Mouse (Mus musculus): ENCODE measurements around the gene Klk1b22. TPM values are rescaled to one million over a fixed set of nuclear protein-coding genes. Genes with fewer than 3 reads are reported as not detected.
"Not testable (repeated sequence)": the region's sequence is repeated elsewhere in the genome, so short reads cannot be mapped to it uniquely, and the experiment has no call there.

Klk1b22 gene
- not detected in 2 replicates for polyA plus RNA-seq (2015; fragmentation: Nextera tagmentation; extraction: Ambion mirVana)

- H3K36me3 ChIP-seq (ENCODE audit: control insufficient read depth, insufficient read depth, low read length) = no peaks in the 10 kb centered on the region
- no peaks in the 10 kb centered on the region for H3K27me3 ChIP-seq (ENCODE audit: control insufficient read depth, insufficient read depth, low read length)
- 54% methylated on average over 4 of the region's 4 CpGs for WGBS
- no peak within 1 kb of the TSS for H3K9ac ChIP-seq (ENCODE audit: low read length)
- DNase-seq (ENCODE audit: low spot score) (no peak), ATAC-seq (ENCODE audit: low FRiP score, low TSS enrichment) (no peak)
- H3K4me3 ChIP-seq (ENCODE audit: low read depth, low read length) = no peak within 1 kb of the TSS
- no peaks in the 10 kb centered on the region for H3K9me3 ChIP-seq (ENCODE audit: control insufficient read depth, low read length)
- TF ChIP-seq EP300 (optimal IDR thresholded peaks at IDR 0.05) (no peak), CTCF (IDR thresholded peaks at IDR 0.05; ENCODE audit: low read depth) (no peak)
- no peak within 1 kb of the TSS for H3K4me2 ChIP-seq (replicated peaks; ENCODE audit: low read depth)
- no peak within 1 kb of the TSS for H3K27ac ChIP-seq (replicated peaks)
- no peaks in the 10 kb centered on the region for H3K4me1 ChIP-seq (replicated peaks; ENCODE audit: control insufficient read depth, insufficient read depth)
These were observed at the start of gene Klk1b22 for GRCm38 (mm10) chr7:44112373-44112772. Klk1b22 (plus strand) TSS chr7:44112673.

- DNase-seq (ENCODE audit: low spot score) (no peak), ATAC-seq (ENCODE audit: low FRiP score, low TSS enrichment) (no peak)
- no peaks in the 10 kb centered on the region for H3K9me3 ChIP-seq (ENCODE audit: control insufficient read depth, low read length)
- no peak overlapping the region for H3K9ac ChIP-seq (ENCODE audit: low read length)
- H3K27me3 ChIP-seq (ENCODE audit: control insufficient read depth, insufficient read depth, low read length) = no peaks in the 10 kb centered on the region
- WGBS = 72% methylated on average over 2 of the region's 2 CpGs
- TF ChIP-seq EP300 (optimal IDR thresholded peaks at IDR 0.05) = no peak
- TF ChIP-seq CTCF (IDR thresholded peaks at IDR 0.05; ENCODE audit: low read depth) = no peak
- H3K4me2 ChIP-seq (replicated peaks; ENCODE audit: low read depth) = no peak overlapping the region
- H3K36me3 ChIP-seq (ENCODE audit: control insufficient read depth, insufficient read depth, low read length) = no peaks in the 10 kb centered on the region
- no peak overlapping the region for H3K27ac ChIP-seq (replicated peaks)
- H3K4me1 ChIP-seq (replicated peaks; ENCODE audit: control insufficient read depth, insufficient read depth) = no peaks in the 10 kb centered on the region
- H3K4me3 ChIP-seq (ENCODE audit: low read depth, low read length) = no peak overlapping the region
These were observed 40.4 kb upstream of the Klk1b22 start for GRCm38 (mm10) chr7:44072117-44072516.

DNA sequence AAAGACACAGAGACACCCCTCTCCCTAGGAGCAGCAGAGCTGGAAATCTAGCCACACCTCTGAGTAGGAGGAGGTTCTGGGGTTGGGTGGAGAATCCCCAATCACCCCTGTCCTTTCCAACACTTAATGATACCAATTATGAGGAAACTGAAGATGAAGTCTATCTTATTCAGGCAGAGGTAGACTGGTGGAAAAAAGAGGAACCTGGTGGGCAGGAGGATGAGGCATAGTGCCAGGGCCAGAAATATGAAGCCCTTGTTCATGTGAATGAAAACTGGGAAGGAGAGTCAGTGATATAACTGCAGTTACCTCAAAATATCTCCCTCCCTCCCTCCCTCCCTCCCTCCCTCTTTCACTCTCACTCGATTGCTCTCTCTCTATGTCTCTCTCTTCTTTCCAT, 34.8 kb upstream of the Klk1b22 start:
- H3K27me3 ChIP-seq (ENCODE audit: control insufficient read depth, insufficient read depth, low read length) = no peaks in the 10 kb centered on the region
- TF ChIP-seq CTCF (IDR thresholded peaks at IDR 0.05; ENCODE audit: low read depth) (no peak), EP300 (optimal IDR thresholded peaks at IDR 0.05) (no peak)
- WGBS = no CpG with 5 or more reads among the region's 1 CpGs

GRCm38 (mm10) chr7:44096111-44096510, 16.4 kb upstream of the Klk1b22 start:
- no peak for TF ChIP-seq CTCF (IDR thresholded peaks at IDR 0.05; ENCODE audit: low read depth)
- no peak for TF ChIP-seq EP300 (optimal IDR thresholded peaks at IDR 0.05)
- no peaks in the 10 kb centered on the region for H3K36me3 ChIP-seq (ENCODE audit: control insufficient read depth, insufficient read depth, low read length)
- H3K4me1 ChIP-seq (replicated peaks; ENCODE audit: control insufficient read depth, insufficient read depth) = no peaks in the 10 kb centered on the region
- H3K4me2 ChIP-seq (replicated peaks; ENCODE audit: low read depth) = no peak overlapping the region
- no peak for DNase-seq (ENCODE audit: low spot score)
- H3K9ac ChIP-seq (ENCODE audit: low read length) = no peak overlapping the region
- no peaks in the 10 kb centered on the region for H3K27me3 ChIP-seq (ENCODE audit: control insufficient read depth, insufficient read depth, low read length)
- H3K27ac ChIP-seq (replicated peaks) = no peak overlapping the region
- H3K9me3 ChIP-seq (ENCODE audit: control insufficient read depth, low read length) = no peaks in the 10 kb centered on the region
- no peak overlapping the region for H3K4me3 ChIP-seq (ENCODE audit: low read depth, low read length)
- 96% methylated on average over 1 of the region's 1 CpGs for WGBS
- ATAC-seq (ENCODE audit: low FRiP score, low TSS enrichment) = no peak

More for the DNA sequence above, 34.8 kb upstream of the Klk1b22 start:
- ATAC-seq (ENCODE audit: low FRiP score, low TSS enrichment) = no peak
- H3K27ac ChIP-seq (replicated peaks) = no peak overlapping the region
- H3K9ac ChIP-seq (ENCODE audit: low read length) = no peak overlapping the region
- no peaks in the 10 kb centered on the region for H3K9me3 ChIP-seq (ENCODE audit: control insufficient read depth, low read length)
- no peak overlapping the region for H3K4me2 ChIP-seq (replicated peaks; ENCODE audit: low read depth)
- no peak for DNase-seq (ENCODE audit: low spot score)
- no peak overlapping the region for H3K4me3 ChIP-seq (ENCODE audit: low read depth, low read length)
- H3K4me1 ChIP-seq (replicated peaks; ENCODE audit: control insufficient read depth, insufficient read depth) = no peaks in the 10 kb centered on the region
- H3K36me3 ChIP-seq (ENCODE audit: control insufficient read depth, insufficient read depth, low read length) = no peaks in the 10 kb centered on the region

GRCm38 (mm10) chr7:44102028-44102427, 10.4 kb upstream of the Klk1b22 start, which contains the start of gene Klk1b21:
Klk1b21 (plus strand) TSS chr7:44102328.
- H3K27ac ChIP-seq (replicated peaks); H3K4me3 ChIP-seq (ENCODE audit: low read depth, low read length); H3K27me3 ChIP-seq (ENCODE audit: control insufficient read depth, insufficient read depth, low read length); ATAC-seq (ENCODE audit: low FRiP score, low TSS enrichment); H3K4me1 ChIP-seq (replicated peaks; ENCODE audit: control insufficient read depth, insufficient read depth); H3K4me2 ChIP-seq (replicated peaks; ENCODE audit: low read depth); H3K9ac ChIP-seq (ENCODE audit: low read length); DNase-seq (ENCODE audit: low spot score); H3K36me3 ChIP-seq (ENCODE audit: control insufficient read depth, insufficient read depth, low read length); H3K9me3 ChIP-seq (ENCODE audit: control insufficient read depth, low read length): not testable (repeated sequence)
- 55% methylated on average over 3 of the region's 3 CpGs for whole genome bisulfite sequencing

DNA sequence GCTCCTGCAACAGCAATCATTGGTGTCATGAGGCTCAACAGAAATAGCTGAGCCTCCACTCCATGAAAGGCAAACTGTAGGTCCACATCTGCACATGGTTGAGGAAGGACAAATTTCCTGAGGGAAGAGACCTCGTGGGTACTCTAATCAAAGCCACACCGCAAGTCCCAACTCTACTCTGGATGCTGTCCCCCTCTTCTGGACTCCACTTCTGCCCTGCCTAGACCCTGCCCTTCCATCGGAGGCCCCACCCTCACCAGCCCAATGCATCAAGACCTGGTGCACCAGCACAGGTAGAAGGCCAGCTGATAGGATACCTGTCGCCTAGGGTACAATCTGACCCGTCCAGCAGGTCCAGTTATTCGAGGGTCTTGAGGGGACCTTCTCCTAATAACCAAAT, 11.0 kb downstream of the Klk1b22 start:
- DNase-seq (ENCODE audit: low spot score) (no peak), ATAC-seq (ENCODE audit: low FRiP score, low TSS enrichment) (no peak)
- no peak overlapping the region for H3K4me2 ChIP-seq (replicated peaks; ENCODE audit: low read depth)
- no peak overlapping the region for H3K4me3 ChIP-seq (ENCODE audit: low read depth, low read length)
- TF ChIP-seq CTCF (IDR thresholded peaks at IDR 0.05; ENCODE audit: low read depth) = no peak
- no peak for TF ChIP-seq EP300 (optimal IDR thresholded peaks at IDR 0.05)
- H3K27me3 ChIP-seq (ENCODE audit: control insufficient read depth, insufficient read depth, low read length) = no peaks in the 10 kb centered on the region
- no peak overlapping the region for H3K27ac ChIP-seq (replicated peaks)
- H3K36me3 ChIP-seq (ENCODE audit: control insufficient read depth, insufficient read depth, low read length) = no peaks in the 10 kb centered on the region
- no peak overlapping the region for H3K9ac ChIP-seq (ENCODE audit: low read length)
- H3K4me1 ChIP-seq (replicated peaks; ENCODE audit: control insufficient read depth, insufficient read depth) = no peaks in the 10 kb centered on the region
- H3K9me3 ChIP-seq (ENCODE audit: control insufficient read depth, low read length) = no peaks in the 10 kb centered on the region
- WGBS = 79% methylated on average over 6 of the region's 6 CpGs
